Mouse (Mus musculus): ENCODE data around the gene Atf2. TPM values are rescaled to one million over a fixed set of nuclear protein-coding genes. Genes with fewer than 3 reads are reported as not detected.

Atf2 gene
- polyA plus RNA-seq, 1 experiment from 2014 or later = 85.1 TPM

DNA sequence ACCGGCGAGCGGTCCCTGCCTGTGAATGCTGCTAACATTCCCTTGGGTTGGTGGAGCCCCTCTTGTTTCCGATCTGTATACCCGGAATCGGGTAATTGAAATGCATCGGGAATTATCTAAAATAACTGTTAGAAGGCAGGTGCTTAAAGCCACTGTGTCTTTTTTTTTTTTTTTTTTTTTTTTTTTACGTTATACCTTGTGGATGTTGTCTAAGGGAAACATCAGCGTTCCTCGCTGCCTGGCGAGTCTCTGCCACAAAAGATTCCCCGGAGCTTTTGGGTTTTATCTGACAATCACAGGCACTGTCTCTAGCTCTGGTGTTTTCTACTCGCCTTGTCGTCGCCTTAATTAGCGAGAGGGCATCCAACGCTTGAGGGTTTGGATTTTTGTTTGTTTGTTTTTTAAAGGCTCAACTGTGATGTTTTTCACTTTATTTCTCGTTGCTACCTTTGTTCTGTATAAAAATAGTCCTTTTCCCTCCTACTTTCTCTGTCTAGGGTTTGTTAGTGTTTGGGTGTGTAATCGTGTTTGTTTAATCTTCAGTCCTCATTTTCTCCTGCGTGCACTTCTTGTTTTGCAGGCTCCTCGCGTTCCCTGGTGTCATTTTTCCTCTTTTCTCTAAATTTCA lies 116.6 kb downstream of the Atf2 start:
- Histone ChIP-seq H3K27me3 (ENCODE audit: control insufficient read depth, insufficient read depth, low read length) (no peaks in the 10 kb centered on the region), H3K36me3 (ENCODE audit: control insufficient read depth, insufficient read depth, low read length) (no peaks in the 10 kb centered on the region), H3K4me1 (ENCODE audit: control insufficient read depth, insufficient read depth, low read length) (no peaks in the 10 kb centered on the region), H3K27ac (ENCODE audit: low read length) (no peak overlapping the region), H3K9me3 (ENCODE audit: control insufficient read depth, low read depth, low read length) (no peaks in the 10 kb centered on the region), H3K9ac (replicated peaks; ENCODE audit: low read depth, low read length) (peak overlapping the region; percentile 63; the same call in 1 of the 2 replicates), H3K4me3 (ENCODE audit: low read depth, low read length) (peak overlapping the region; percentile 57), H3K4me2 (replicated peaks; ENCODE audit: low read depth, low read length) (peak overlapping the region; percentile 45)
- no peak for ATAC-seq (ENCODE audit: insufficient number of reproducible peaks, insufficient read depth, low FRiP score, low read depth)
- WGBS = under 1% methylated on average over 22 of the region's 22 CpGs

DNA sequence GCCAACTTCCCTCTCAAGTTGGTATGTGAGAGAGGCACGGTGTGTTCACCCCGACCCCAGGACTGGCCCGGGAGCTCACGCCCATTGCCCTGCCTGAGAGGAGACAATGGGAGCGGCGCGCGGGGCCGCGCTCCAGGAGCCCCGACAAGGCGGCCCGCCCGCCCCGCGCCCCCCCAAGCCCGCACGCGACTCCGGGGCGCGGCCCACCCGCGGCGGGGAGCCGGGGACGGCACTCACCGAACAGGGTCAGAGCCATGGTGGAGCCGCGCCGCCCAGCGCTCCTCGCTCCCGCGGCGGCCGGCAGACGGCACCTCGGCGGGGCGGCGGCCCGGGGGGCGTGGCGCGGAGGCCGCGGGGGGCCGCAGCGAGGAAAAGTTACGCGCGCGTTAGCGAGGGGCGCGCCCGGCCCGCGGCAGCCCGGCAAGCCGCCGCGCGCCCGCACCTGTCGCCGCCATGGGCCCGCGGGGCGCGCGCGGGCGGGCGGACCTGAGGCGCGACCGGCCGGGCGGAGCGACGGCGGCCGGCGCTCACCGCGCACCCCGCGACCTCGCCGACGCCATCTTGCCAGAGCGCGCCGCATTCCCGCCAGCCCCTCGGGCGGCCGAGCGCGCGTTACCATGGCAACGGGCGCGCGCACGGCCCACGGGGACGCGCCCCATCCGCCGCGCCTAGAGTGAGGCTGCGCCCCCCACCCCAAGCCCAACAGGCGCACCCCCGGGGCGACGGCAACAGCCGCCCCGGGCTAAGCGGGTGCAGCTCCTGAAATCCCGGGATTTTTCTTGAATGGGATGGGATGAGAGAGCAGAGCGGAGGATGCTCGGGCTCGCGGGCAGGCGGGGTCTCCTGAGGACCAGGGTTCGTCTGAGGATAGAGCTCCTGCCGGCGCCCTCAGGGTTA lies 117.4 kb downstream of the Atf2 start, which contains the start of gene Chn1:
Gene Chn1 (minus strand): TSS at position 561 of the 897 bp plus-strand sequence.
- H3K4me3 ChIP-seq (ENCODE audit: low read depth, low read length) = peak within 1 kb of the TSS; percentile 57
- H3K9ac ChIP-seq (replicated peaks; ENCODE audit: low read depth, low read length) = peak within 1 kb of the TSS; percentile 63
- WGBS = under 1% methylated on average over 98 of the region's 131 CpGs
- peak within 1 kb of the TSS; percentile 45 for H3K4me2 ChIP-seq (replicated peaks; ENCODE audit: low read depth, low read length)
- H3K27ac ChIP-seq (ENCODE audit: low read length) = peak within 1 kb of the TSS; percentile 10; the same call in 1 of the 2 replicates
- H3K27me3 ChIP-seq (ENCODE audit: control insufficient read depth, insufficient read depth, low read length) = no peaks in the 10 kb centered on the region
- peak; percentile 85 for ATAC-seq (ENCODE audit: insufficient number of reproducible peaks, insufficient read depth, low FRiP score, low read depth)
- no peaks in the 10 kb centered on the region for H3K4me1 ChIP-seq (ENCODE audit: control insufficient read depth, insufficient read depth, low read length)
- no peaks in the 10 kb centered on the region for H3K36me3 ChIP-seq (ENCODE audit: control insufficient read depth, insufficient read depth, low read length)
- no peaks in the 10 kb centered on the region for H3K9me3 ChIP-seq (ENCODE audit: control insufficient read depth, low read depth, low read length)

DNA sequence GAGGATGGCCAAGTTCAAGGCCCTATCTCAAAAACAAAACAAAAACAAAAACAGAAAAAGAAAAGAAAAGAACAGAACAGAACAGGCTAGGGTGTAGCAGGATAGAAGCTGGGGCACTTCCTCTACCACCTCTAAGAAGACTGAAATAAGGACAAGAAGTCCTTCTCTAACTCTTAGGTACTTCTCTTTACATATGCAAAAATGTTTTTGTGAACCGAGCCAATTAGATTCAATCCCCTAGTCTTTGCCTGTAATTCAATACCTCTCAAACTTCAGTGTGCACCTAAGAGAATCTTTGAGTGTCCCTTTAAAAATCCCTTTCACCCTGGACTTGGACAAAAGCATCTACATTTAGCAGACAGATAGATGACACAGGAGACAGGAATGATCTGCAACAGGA lies 119.5 kb downstream of the Atf2 start:
- Histone ChIP-seq H3K9ac (replicated peaks; ENCODE audit: low read depth, low read length) (no peak overlapping the region), H3K4me3 (ENCODE audit: low read depth, low read length) (no peak overlapping the region), H3K27ac (ENCODE audit: low read length) (no peak overlapping the region), H3K36me3 (ENCODE audit: control insufficient read depth, insufficient read depth, low read length) (no peaks in the 10 kb centered on the region), H3K9me3 (ENCODE audit: control insufficient read depth, low read depth, low read length) (no peaks in the 10 kb centered on the region), H3K4me1 (ENCODE audit: control insufficient read depth, insufficient read depth, low read length) (no peaks in the 10 kb centered on the region), H3K27me3 (ENCODE audit: control insufficient read depth, insufficient read depth, low read length) (no peaks in the 10 kb centered on the region), H3K4me2 (replicated peaks; ENCODE audit: low read depth, low read length) (no peak overlapping the region)
- no peak for ATAC-seq (ENCODE audit: insufficient number of reproducible peaks, insufficient read depth, low FRiP score, low read depth)
- 39% methylated on average over 1 of the region's 1 CpGs for WGBS

GRCm38 (mm10) chr2:73768669-73769068 lies 123.8 kb downstream of the Atf2 start:
- Histone ChIP-seq H3K4me3 (ENCODE audit: low read depth, low read length) (no peak overlapping the region), H3K27ac (ENCODE audit: low read length) (no peak overlapping the region), H3K9ac (replicated peaks; ENCODE audit: low read depth, low read length) (no peak overlapping the region), H3K4me2 (replicated peaks; ENCODE audit: low read depth, low read length) (no peak overlapping the region), H3K27me3 (ENCODE audit: control insufficient read depth, insufficient read depth, low read length) (no peaks in the 10 kb centered on the region), H3K9me3 (ENCODE audit: control insufficient read depth, low read depth, low read length) (no peaks in the 10 kb centered on the region), H3K4me1 (ENCODE audit: control insufficient read depth, insufficient read depth, low read length) (peaks cover 5% of the 10 kb centered on the region; the same call in 1 of the 2 replicates), H3K36me3 (ENCODE audit: control insufficient read depth, insufficient read depth, low read length) (no peaks in the 10 kb centered on the region)
- ATAC-seq (ENCODE audit: insufficient number of reproducible peaks, insufficient read depth, low FRiP score, low read depth) = no peak
- 70% methylated on average over 4 of the region's 4 CpGs for WGBS

Other genes with a start within 250 kb of the Atf2 start
- gene Chn1, start 117.3 kb downstream of the Atf2 start, polyA plus RNA-seq (2014; fragmentation: Nextera tagmentation; extraction: Ambion mirVana) = 24.2 and 26.0 TPM in 2 replicates
- gene Atp5g3, start 18.7 kb upstream of the Atf2 start, polyA plus RNA-seq (2014; fragmentation: Nextera tagmentation; extraction: Ambion mirVana) = 1,105 and 1,154 TPM in 2 replicates